Comparison of ENCODE assay signal across 12 mouse cellular contexts in genomic region chr15:77276838-77277725, GRCm38 (mm10). TPM values are rescaled to one million over a fixed set of nuclear protein-coding genes. Genes with fewer than 3 reads are reported as not detected.
DNase-seq lines count a peak whose midpoint lies in the region; ATAC-seq and TF ChIP-seq lines count a peak whose summit lies in the region.
"Had no signal": no experiment of that assay in that cellular context is flagged by ENCODE, and none has a peak within 500 bp of the region (broad histone marks: within the 10 kb centered on the region; RNA-seq: fewer than 3 reads in every experiment).

No protein-coding gene starts in this region.

- H3K9ac ChIP-seq in forebrain, postnatal 0 days, result no peak overlapping the region
- no peak overlapping the region for H3K9ac ChIP-seq in forebrain, embryonic 16.5 days (replicated peaks; ENCODE audit: low read depth, low read length)
- no peak overlapping the region for H3K9ac ChIP-seq in liver, postnatal 0 days (replicated peaks)
- H3K9ac ChIP-seq in liver, embryonic 11.5 days (ENCODE audit: low read depth, low read length), result no peak overlapping the region
- no peak overlapping the region for H3K9ac ChIP-seq in forebrain, embryonic 11.5 days (ENCODE audit: low read length)
- H3K9ac ChIP-seq in neural tube, embryonic 15.5 days (replicated peaks), result no peak overlapping the region
- H3K9ac ChIP-seq: heart, embryonic 12.5 days; midbrain, embryonic 12.5 days had no signal

- H3K9me3 ChIP-seq in forebrain, postnatal 0 days (ENCODE audit: low read length), result no peaks in the 10 kb centered on the region
- H3K9me3 ChIP-seq in forebrain, embryonic 16.5 days (ENCODE audit: control insufficient read depth, low read length), result no peaks in the 10 kb centered on the region
- no peaks in the 10 kb centered on the region for H3K9me3 ChIP-seq in liver, postnatal 0 days (ENCODE audit: low read length)
- no peaks in the 10 kb centered on the region for H3K9me3 ChIP-seq in liver, embryonic 11.5 days (ENCODE audit: control insufficient read depth, low read length)
- H3K9me3 ChIP-seq in forebrain, embryonic 11.5 days (ENCODE audit: control insufficient read depth, low read length), result no peaks in the 10 kb centered on the region
- H3K9me3 ChIP-seq in neural tube, embryonic 15.5 days (replicated peaks), result no peaks in the 10 kb centered on the region
- H3K9me3 ChIP-seq: heart, embryonic 12.5 days; midbrain, embryonic 12.5 days had no signal

- TF ChIP-seq POLR2A in cortical plate, adult 2 months (IDR thresholded peaks at IDR 0.05; ENCODE audit: extremely low read depth, insufficient read depth, low read length), result no peak

- TF ChIP-seq CTCF in forebrain, postnatal 0 days (IDR thresholded peaks at IDR 0.05; ENCODE audit: low read depth), result peak; percentile 64
- peak; percentile 62 for TF ChIP-seq CTCF in liver, postnatal 0 days (IDR thresholded peaks at IDR 0.05; ENCODE audit: low read depth)
- peak; percentile 35; the same call in 1 of the 2 replicates for TF ChIP-seq CTCF in cortical plate, adult 2 months (IDR thresholded peaks at IDR 0.05; ENCODE audit: extremely low read depth, insufficient read depth, low read length)

- H3K27me3 ChIP-seq in forebrain, postnatal 0 days (ENCODE audit: insufficient read depth, low read length), result no peaks in the 10 kb centered on the region
- H3K27me3 ChIP-seq in forebrain, embryonic 16.5 days (replicated peaks; ENCODE audit: control insufficient read depth, insufficient read depth, low read length), result no peaks in the 10 kb centered on the region
- no peaks in the 10 kb centered on the region for H3K27me3 ChIP-seq in liver, postnatal 0 days (ENCODE audit: insufficient read depth, low read length)
- H3K27me3 ChIP-seq in liver, embryonic 11.5 days (replicated peaks; ENCODE audit: control insufficient read depth, insufficient read depth, low read length), result no peaks in the 10 kb centered on the region
- no peaks in the 10 kb centered on the region for H3K27me3 ChIP-seq in forebrain, embryonic 11.5 days (ENCODE audit: control insufficient read depth, insufficient read depth, low read length)
- H3K27me3 ChIP-seq in neural tube, embryonic 15.5 days (replicated peaks), result no peaks in the 10 kb centered on the region
- H3K27me3 ChIP-seq: heart, embryonic 12.5 days; midbrain, embryonic 12.5 days had no signal

- H3K4me2 ChIP-seq in forebrain, postnatal 0 days (ENCODE audit: low read depth), result no peak overlapping the region
- H3K4me2 ChIP-seq in forebrain, embryonic 16.5 days (ENCODE audit: low read length), result no peak overlapping the region
- no peak overlapping the region for H3K4me2 ChIP-seq in liver, postnatal 0 days (ENCODE audit: low read depth, low read length)
- H3K4me2 ChIP-seq in liver, embryonic 11.5 days, result no peak overlapping the region
- H3K4me2 ChIP-seq in forebrain, embryonic 11.5 days (ENCODE audit: low read depth, low read length, severe bottlenecking), result no peak overlapping the region
- no peak overlapping the region for H3K4me2 ChIP-seq in neural tube, embryonic 15.5 days
- H3K4me2 ChIP-seq: heart, embryonic 12.5 days; midbrain, embryonic 12.5 days had no signal

- no peak for DNase-seq in forebrain, postnatal 0 days
- no peak for DNase-seq in liver, postnatal 0 days
- DNase-seq in liver, embryonic 11.5 days (ENCODE audit: low spot score), result no peak
- DNase-seq in skeletal muscle tissue, adult 2 months (ENCODE audit: low read depth, low spot score), result peak; percentile 14
- no peak for DNase-seq in forebrain, embryonic 11.5 days (ENCODE audit: low spot score)
- DNase-seq: cerebellum, postnatal 36 days; left cerebral cortex, postnatal 4 days had no signal

- no peaks in the 10 kb centered on the region for H3K36me3 ChIP-seq in forebrain, postnatal 0 days (ENCODE audit: insufficient read depth)
- H3K36me3 ChIP-seq in forebrain, embryonic 16.5 days (ENCODE audit: control insufficient read depth, insufficient read depth), result no peaks in the 10 kb centered on the region
- no peaks in the 10 kb centered on the region for H3K36me3 ChIP-seq in liver, postnatal 0 days (replicated peaks; ENCODE audit: insufficient read depth, low read length)
- no peaks in the 10 kb centered on the region for H3K36me3 ChIP-seq in liver, embryonic 11.5 days (ENCODE audit: control insufficient read depth, insufficient read depth, low read length)
- no peaks in the 10 kb centered on the region for H3K36me3 ChIP-seq in forebrain, embryonic 11.5 days (ENCODE audit: control insufficient read depth, insufficient read depth, low read length)
- no peaks in the 10 kb centered on the region for H3K36me3 ChIP-seq in neural tube, embryonic 15.5 days
- H3K36me3 ChIP-seq: heart, embryonic 12.5 days; midbrain, embryonic 12.5 days had no signal

- no peak overlapping the region for H3K27ac ChIP-seq in forebrain, postnatal 0 days (ENCODE audit: low read depth, low read length)
- no peak overlapping the region for H3K27ac ChIP-seq in forebrain, embryonic 16.5 days (ENCODE audit: low read length)
- H3K27ac ChIP-seq in liver, postnatal 0 days (ENCODE audit: low read depth), result peak overlapping the region; percentile 24; the same call in 1 of the 2 replicates
- H3K27ac ChIP-seq in liver, embryonic 11.5 days (ENCODE audit: low read depth, low read length), result no peak overlapping the region
- no peak overlapping the region for H3K27ac ChIP-seq in cortical plate, adult 2 months (ENCODE audit: insufficient read depth, low read length)
- no peak overlapping the region for H3K27ac ChIP-seq in forebrain, embryonic 11.5 days (ENCODE audit: low read depth, low read length)
- no peak overlapping the region for H3K27ac ChIP-seq in neural tube, embryonic 15.5 days (replicated peaks)

- 64% methylated on average over 3 of the region's 3 CpGs for WGBS in forebrain, postnatal 0 days
- 74% methylated on average over 3 of the region's 3 CpGs for WGBS in forebrain, embryonic 16.5 days
- WGBS in liver, postnatal 0 days (ENCODE audit: insufficient replicate concordance), result 51% methylated on average over 3 of the region's 3 CpGs
- 47% methylated on average over 3 of the region's 3 CpGs for WGBS in liver, embryonic 11.5 days
- 83% methylated on average over 3 of the region's 3 CpGs for WGBS in forebrain, embryonic 11.5 days
- WGBS in neural tube, embryonic 15.5 days, result 75% methylated on average over 3 of the region's 3 CpGs

- no peak overlapping the region for H3K4me3 ChIP-seq in forebrain, postnatal 0 days (ENCODE audit: low read depth, low read length)
- H3K4me3 ChIP-seq in forebrain, embryonic 16.5 days (replicated peaks; ENCODE audit: low read length), result no peak overlapping the region
- H3K4me3 ChIP-seq in liver, postnatal 0 days (ENCODE audit: low read depth, low read length), result no peak overlapping the region
- no peak overlapping the region for H3K4me3 ChIP-seq in liver, embryonic 11.5 days (ENCODE audit: low read depth, low read length)
- H3K4me3 ChIP-seq in cortical plate, adult 2 months (ENCODE audit: insufficient read depth, low read length), result no peak overlapping the region
- no peak overlapping the region for H3K4me3 ChIP-seq in forebrain, embryonic 11.5 days (ENCODE audit: low read depth, low read length)
- no peak overlapping the region for H3K4me3 ChIP-seq in neural tube, embryonic 15.5 days (replicated peaks)
- H3K4me3 ChIP-seq: heart, embryonic 12.5 days; midbrain, embryonic 12.5 days had no signal

- no peak for ATAC-seq in forebrain, postnatal 0 days
- no peak for ATAC-seq in forebrain, embryonic 16.5 days
- 0 out of 2 replicates have a peak, but pooled peaks have one; percentile 15 for ATAC-seq in liver, postnatal 0 days
- ATAC-seq in liver, embryonic 11.5 days (replicated peaks; ENCODE audit: low FRiP score), result no peak
- ATAC-seq in forebrain, embryonic 11.5 days (replicated peaks; ENCODE audit: low FRiP score), result no peak
- no peak for ATAC-seq in neural tube, embryonic 15.5 days (ENCODE audit: low FRiP score)

- 0 out of 2 replicates have a peak, but pooled peaks cover 5% of the 10 kb centered on the region for H3K4me1 ChIP-seq in forebrain, postnatal 0 days (ENCODE audit: insufficient read depth)
- peaks cover 4% of the 10 kb centered on the region; the same call in 1 of the 2 replicates for H3K4me1 ChIP-seq in forebrain, embryonic 16.5 days (replicated peaks; ENCODE audit: control insufficient read depth, insufficient read depth, low read length)
- H3K4me1 ChIP-seq in liver, postnatal 0 days (ENCODE audit: insufficient read depth), result peaks cover 3% of the 10 kb centered on the region; the same call in 1 of the 2 replicates
- H3K4me1 ChIP-seq in liver, embryonic 11.5 days (replicated peaks; ENCODE audit: control insufficient read depth, insufficient read depth, low read length), result no peaks in the 10 kb centered on the region
- H3K4me1 ChIP-seq in cortical plate, adult 2 months (ENCODE audit: control insufficient read depth, insufficient read depth, low read length), result peaks cover 5% of the 10 kb centered on the region
- H3K4me1 ChIP-seq in forebrain, embryonic 11.5 days (replicated peaks; ENCODE audit: control insufficient read depth, insufficient read depth, low read length), result no peaks in the 10 kb centered on the region
- H3K4me1 ChIP-seq in neural tube, embryonic 15.5 days, result peaks cover 13% of the 10 kb centered on the region; the same call in 1 of the 2 replicates

- no peak for TF ChIP-seq EP300 in liver, postnatal 0 days (IDR thresholded peaks at IDR 0.05; ENCODE audit: low read depth)

RNA-seq across cellular contexts. Expression of gene Rbfox2, which starts 29.7 kb away (rescaled TPM):
- 391 and 470 TPM in 2 replicates for total RNA-seq in forebrain, postnatal 0 days (2014; rRNA removed)
- 105 and 135 TPM in 2 replicates for polyA plus RNA-seq in forebrain, postnatal 0 days (2015; fragmentation: Nextera tagmentation; extraction: Ambion mirVana)
- 212 and 226 TPM in 2 replicates for polyA plus RNA-seq in forebrain, embryonic 16.5 days (2015; fragmentation: Nextera tagmentation; extraction: Ambion mirVana)
- 6.9 and 7.0 TPM in 2 replicates for polyA plus RNA-seq in liver, postnatal 0 days (2015; fragmentation: Nextera tagmentation; extraction: Ambion mirVana)
- polyA plus RNA-seq in liver, embryonic 11.5 days (2014; fragmentation: Nextera tagmentation; extraction: Ambion mirVana), result 24.3 and 26.6 TPM in 2 replicates
- 193 and 203 TPM in 2 replicates for polyA plus RNA-seq in cortical plate, adult 2 months (2012; rRNA removed)
- 68.2 and 77.6 TPM in 2 replicates for polyA plus RNA-seq in forebrain, embryonic 11.5 days (2014; fragmentation: Nextera tagmentation; extraction: Ambion mirVana)
- 103 and 120 TPM in 2 replicates for polyA plus RNA-seq in neural tube, embryonic 15.5 days (2015; fragmentation: Nextera tagmentation; extraction: Ambion mirVana)
